Mouse (Mus musculus) C2C12 (cell line): ENCODE data around the gene Gm4491. TPM values are rescaled to one million over a fixed set of nuclear protein-coding genes. Genes with fewer than 3 reads are reported as not detected.

Source experiments
- H3K27me3 ChIP-seq: one replicate; pipeline ENCODE4 v1.6.1; 2011; ENCODE audit not compliant: control insufficient read depth, insufficient read depth, insufficient read length
- H3K36me3 ChIP-seq: one replicate; pipeline ENCODE4 v1.6.1; 2011; ENCODE audit not compliant: control insufficient read depth, insufficient read depth
- H3K4me3 ChIP-seq: one replicate; pipeline ENCODE4 v1.5.1; 2011; ENCODE audit warnings: mild to moderate bottlenecking, control low read depth; ENCODE audit not compliant: poor library complexity, insufficient read depth, severe bottlenecking
- H3K79me2 ChIP-seq: one replicate; pipeline ENCODE4 v1.6.1; 2011; ENCODE audit not compliant: control insufficient read depth, insufficient read depth
- H3K79me3 ChIP-seq: one replicate; pipeline ENCODE4 v1.6.1; 2011; ENCODE audit warnings: low read depth, control low read depth
- H3ac ChIP-seq: one replicate; pipeline ENCODE3; 2011; ENCODE audit warnings: low read depth; ENCODE audit not compliant: control insufficient read depth, insufficient read length
- CEBPB ChIP-seq: IDR thresholded peaks from one replicate; pipeline ENCODE4 v1.6.1; 2011; ENCODE audit warnings: low read depth, mild to moderate bottlenecking, control low read depth, moderate library complexity
- CTCF ChIP-seq: IDR thresholded peaks from one replicate; pipeline ENCODE4 v1.5.1; 2011; ENCODE audit not compliant: control insufficient read depth, insufficient read depth, insufficient read length
- FOSL1 ChIP-seq: IDR thresholded peaks from one replicate; pipeline ENCODE4 v1.8.0; 2011; ENCODE audit warnings: mild to moderate bottlenecking, low read length; ENCODE audit not compliant: poor library complexity, insufficient read depth, severe bottlenecking
- MAX ChIP-seq: IDR thresholded peaks from one replicate; pipeline ENCODE4 v1.6.1; 2011; ENCODE audit warnings: mild to moderate bottlenecking, control low read depth
- MYOD1 ChIP-seq: IDR thresholded peaks from one replicate; pipeline ENCODE4 v1.6.1; 2011; ENCODE audit warnings: low read depth; ENCODE audit not compliant: control insufficient read depth, insufficient read length
- MYOG ChIP-seq: IDR thresholded peaks from one replicate; pipeline ENCODE4 v1.6.1; 2011; ENCODE audit not compliant: control insufficient read depth, insufficient read length; ENCODE audit errors: extremely low read depth
- USF1 ChIP-seq: IDR thresholded peaks from one replicate; pipeline ENCODE4 v1.6.1; 2011; ENCODE audit warnings: low read depth, mild to moderate bottlenecking, control low read depth, moderate library complexity
- long read RNA-seq, 2 experiments: library from polyadenylated mRNA; unstranded; transcript quantifications; one replicate each; pipeline ENCODE4 v2.0.0; 2019 to 2020
- polyA plus RNA-seq: library from polyadenylated mRNA; unstranded; fragments of >200 nt; fragmentation: generic; extraction: Trizol; gene quantifications from one replicate; pipeline ENCODE4 v1.2.1, GENCODE M21; 2012; ENCODE audit warnings: missing spikeins

Gm4491 gene
- not detected for polyA plus RNA-seq
- long read RNA-seq, experiment 1, result 0 reads
- long read RNA-seq, experiment 2, result 0 reads

DNA sequence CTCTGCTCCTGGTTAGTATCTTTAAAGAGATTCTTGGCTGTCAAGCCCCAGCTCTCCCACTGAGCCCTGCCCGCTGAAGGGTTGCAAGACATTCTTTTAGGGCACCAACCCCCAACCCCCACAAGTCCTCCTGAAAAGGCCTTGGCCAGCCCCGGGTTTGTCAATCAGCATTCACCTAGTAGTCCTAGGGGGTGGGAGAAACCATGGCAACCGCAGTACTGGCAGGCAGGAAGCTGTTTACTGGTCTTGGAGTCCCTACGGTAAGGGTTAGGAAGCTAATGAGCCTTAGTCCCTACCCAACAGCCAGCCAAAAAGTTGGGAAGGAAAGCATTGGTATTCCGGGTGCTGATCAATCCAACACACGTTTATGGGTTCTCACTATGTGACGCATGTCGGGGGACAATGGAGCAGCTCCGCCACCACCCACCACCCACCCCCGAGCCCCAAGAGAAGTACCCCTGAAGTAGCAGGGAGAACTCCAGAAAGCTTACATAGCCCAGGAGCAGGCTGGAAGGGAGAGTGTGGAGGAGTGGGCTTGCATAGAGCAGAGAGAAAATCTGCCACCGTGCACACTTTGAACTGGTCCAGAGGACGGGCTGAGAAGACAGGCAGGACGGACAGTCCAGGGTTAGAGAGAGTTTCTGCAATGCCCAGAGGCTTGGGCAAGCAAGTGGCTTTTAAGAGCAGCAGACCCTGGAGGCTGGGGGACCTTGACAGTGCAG, at the start of gene Gm4491:
Gm4491 (minus strand) TSS at position 61 of the 722 bp plus-strand sequence.
- H3ac ChIP-seq, result no peak within 1 kb of the TSS
- no peak within 1 kb of the TSS for H3K4me3 ChIP-seq
- H3K36me3 ChIP-seq, result no peaks in the 10 kb centered on the region
- no peaks in the 10 kb centered on the region for H3K79me2 ChIP-seq
- H3K79me3 ChIP-seq, result no peaks in the 10 kb centered on the region
- H3K27me3 ChIP-seq, result peaks cover 11% of the 10 kb centered on the region
- TF ChIP-seq CTCF (no peak), MAX (no peak), MYOG (no peak), FOSL1 (no peak), CEBPB (no peak), USF1 (no peak)

DNA sequence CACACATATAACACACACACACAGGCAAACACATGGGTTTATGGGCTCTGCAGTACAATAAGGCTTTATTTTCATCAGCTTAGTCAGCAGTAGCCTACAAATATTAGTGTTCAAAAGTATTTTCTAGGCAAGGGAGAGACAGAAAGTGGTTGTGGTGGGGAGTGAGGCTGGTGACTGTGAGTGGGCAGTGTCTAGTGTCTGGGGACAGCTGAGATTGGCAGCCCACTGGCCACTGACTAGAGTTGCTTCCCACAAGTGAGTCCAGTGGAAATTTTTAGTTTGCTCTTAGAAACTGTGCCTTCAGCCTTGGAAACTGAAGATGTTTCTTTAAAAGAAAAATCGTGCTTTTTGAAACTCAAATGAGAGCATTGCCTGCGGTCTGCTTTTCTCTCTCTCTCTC, 46.1 kb upstream of the Gm4491 start:
- Histone ChIP-seq H3K4me3 (no peak overlapping the region), H3K36me3 (no peaks in the 10 kb centered on the region), H3ac (no peak overlapping the region), H3K79me2 (no peaks in the 10 kb centered on the region), H3K79me3 (no peaks in the 10 kb centered on the region), H3K27me3 (peaks cover 8% of the 10 kb centered on the region)
- TF ChIP-seq USF1 (no peak), MYOD1 (no peak), CTCF (no peak), CEBPB (no peak), MAX (no peak), FOSL1 (no peak), MYOG (no peak)

DNA sequence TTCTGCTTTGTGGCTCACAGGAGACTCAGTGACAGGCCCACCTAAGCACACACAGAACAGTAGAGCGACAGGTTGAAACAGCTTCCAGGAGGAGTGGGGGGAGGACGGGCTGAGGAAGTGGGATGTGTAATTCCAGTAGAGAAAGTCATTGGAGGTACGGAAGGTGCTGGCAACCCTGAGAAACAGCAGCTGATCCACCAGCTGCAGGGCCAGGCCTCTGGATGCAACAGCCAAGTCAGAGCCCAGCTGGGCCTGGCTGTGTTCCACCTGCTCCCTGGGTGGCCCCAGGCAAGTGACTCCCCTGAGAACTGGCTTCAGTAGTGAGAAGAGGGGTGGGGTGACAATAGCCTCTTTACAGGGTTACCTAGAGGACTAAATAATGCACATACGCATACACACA, 45.5 kb upstream of the Gm4491 start:
- no peak for TF ChIP-seq MYOG
- Histone ChIP-seq H3K79me3 (no peaks in the 10 kb centered on the region), H3K4me3 (no peak overlapping the region)

DNA sequence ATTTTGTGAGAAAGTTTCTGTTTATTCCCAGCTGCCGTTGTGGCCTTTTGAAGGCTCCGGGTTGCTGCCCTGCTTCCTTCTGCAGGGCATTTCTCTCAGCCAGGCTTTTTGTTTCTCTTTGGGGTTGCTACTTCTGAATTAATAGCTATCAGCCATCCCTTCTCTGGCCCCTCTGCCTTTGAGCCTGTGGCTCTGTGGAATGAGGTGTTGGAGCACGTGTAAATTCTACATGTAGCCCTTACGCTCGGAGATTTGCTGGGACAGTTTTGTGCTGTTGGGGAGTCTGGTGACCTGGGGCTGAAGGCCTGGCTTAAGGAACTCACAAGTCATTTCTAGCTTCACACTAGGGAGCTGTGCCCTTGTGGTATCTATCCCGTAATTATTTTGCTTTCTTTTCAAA, 39.2 kb upstream of the Gm4491 start:
- H3K79me2 ChIP-seq, result no peaks in the 10 kb centered on the region
- TF ChIP-seq CTCF (no peak), MYOD1 (no peak), MYOG (no peak), MAX (no peak), USF1 (no peak), CEBPB (no peak), FOSL1 (no peak)
- H3K27me3 ChIP-seq, result peaks cover 5% of the 10 kb centered on the region
- H3K4me3 ChIP-seq, result no peak overlapping the region
- H3K36me3 ChIP-seq, result no peaks in the 10 kb centered on the region
- no peak overlapping the region for H3ac ChIP-seq
- no peaks in the 10 kb centered on the region for H3K79me3 ChIP-seq

More for the DNA sequence above, 45.5 kb upstream of the Gm4491 start:
- Histone ChIP-seq H3K27me3 (peaks cover 8% of the 10 kb centered on the region), H3ac (no peak overlapping the region), H3K36me3 (no peaks in the 10 kb centered on the region), H3K79me2 (no peaks in the 10 kb centered on the region)

DNA sequence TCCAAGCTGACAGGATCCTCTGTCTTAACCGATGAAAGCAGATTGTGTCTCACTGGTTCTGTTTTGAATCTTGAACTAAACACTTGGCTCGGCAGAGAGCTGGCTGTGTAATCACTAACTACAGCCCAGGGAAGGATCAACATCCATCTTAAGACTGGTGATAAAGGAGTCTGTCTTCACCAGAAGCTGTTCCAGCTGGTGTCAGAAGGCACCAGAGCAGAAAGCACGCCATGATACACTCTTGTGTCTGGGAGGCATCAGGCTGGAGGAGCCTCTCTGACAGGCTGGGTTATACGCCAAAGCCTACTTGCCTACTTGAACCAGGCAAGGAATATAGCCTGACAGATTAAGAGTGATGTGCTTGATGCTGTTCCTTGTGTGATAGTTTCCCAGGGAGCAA, 30.1 kb upstream of the Gm4491 start:
- H3K79me3 ChIP-seq, result no peaks in the 10 kb centered on the region
- H3K79me2 ChIP-seq, result no peaks in the 10 kb centered on the region
- TF ChIP-seq FOSL1 (no peak), CTCF (no peak), USF1 (no peak), MAX (no peak), CEBPB (no peak), MYOD1 (no peak), MYOG (no peak)
- peaks cover 3% of the 10 kb centered on the region for H3K27me3 ChIP-seq
- no peaks in the 10 kb centered on the region for H3K36me3 ChIP-seq
- H3K4me3 ChIP-seq, result no peak overlapping the region
- no peak overlapping the region for H3ac ChIP-seq

DNA sequence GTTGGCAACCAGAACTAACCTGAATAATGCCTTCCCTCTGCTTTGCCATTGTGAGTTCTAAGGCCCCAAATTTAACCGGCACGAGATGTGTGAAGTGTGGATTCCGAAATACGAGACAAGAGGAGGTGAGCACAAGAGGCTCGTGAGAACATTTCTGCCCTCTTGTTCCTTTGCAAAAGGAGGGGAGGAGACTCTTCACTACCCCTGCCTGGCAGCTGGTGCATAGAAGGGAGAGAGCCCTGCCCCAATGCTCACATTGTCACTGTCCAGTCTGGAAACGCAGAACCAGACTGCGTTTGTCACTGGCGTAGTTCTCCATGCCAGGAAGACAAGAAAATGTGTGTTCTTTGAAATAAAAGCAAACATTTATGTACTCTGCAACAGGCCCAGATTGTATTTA, 19.6 kb upstream of the Gm4491 start:
- Histone ChIP-seq H3K79me3 (no peaks in the 10 kb centered on the region), H3K4me3 (no peak overlapping the region), H3ac (no peak overlapping the region), H3K79me2 (no peaks in the 10 kb centered on the region), H3K36me3 (no peaks in the 10 kb centered on the region), H3K27me3 (peaks cover 44% of the 10 kb centered on the region)
- TF ChIP-seq CTCF, result no peak
